Mouse (Mus musculus): ENCODE data around the gene Gng10. TPM values are rescaled to one million over a fixed set of nuclear protein-coding genes. Genes with fewer than 3 reads are reported as not detected.

Gng10 gene
- total and polyA plus RNA-seq, 3 experiments = 55.6 to 189 (median 78.6) TPM

DNA sequence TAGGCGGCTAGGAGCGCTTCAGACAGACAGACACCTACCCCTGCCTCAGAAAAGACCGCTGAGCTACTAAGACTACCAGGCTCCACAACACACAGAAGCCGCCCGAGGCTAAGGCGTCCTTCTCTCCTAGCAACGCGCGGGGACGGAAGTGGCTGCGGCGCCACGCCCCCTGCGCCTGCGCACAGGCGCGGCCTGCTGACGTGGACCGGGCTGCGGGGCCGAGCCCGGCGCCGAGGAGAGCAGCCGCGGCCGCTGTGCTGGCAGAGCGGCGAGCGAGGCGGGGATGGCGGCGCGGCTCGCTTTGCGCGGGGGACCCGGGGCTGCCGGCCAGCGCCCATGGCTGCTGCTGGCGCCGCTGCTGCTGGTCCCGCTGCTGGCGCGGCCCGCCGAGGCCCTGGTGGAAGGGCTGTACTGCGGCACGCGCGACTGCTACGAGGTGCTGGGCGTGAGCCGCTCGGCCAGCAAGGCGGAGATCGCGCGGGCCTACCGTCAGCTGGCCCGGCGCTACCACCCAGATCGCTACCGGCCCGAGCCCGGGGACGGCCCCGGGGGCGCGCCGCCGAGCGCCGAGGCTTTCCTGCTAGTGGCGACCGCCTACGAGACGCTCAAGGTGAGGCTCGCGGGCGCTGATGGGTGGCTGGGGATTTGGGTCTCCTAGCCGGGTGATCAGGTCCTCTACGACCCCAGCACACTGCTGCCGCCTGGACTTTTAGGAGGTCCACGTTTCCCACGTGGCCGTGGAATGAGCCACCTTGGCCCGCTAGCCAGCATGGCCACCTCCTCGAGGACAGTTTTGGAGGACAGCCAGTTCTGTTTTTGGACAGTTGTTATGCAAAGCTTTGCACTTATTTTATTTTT, 31.7 kb upstream of the Gng10 start, which contains the start of gene Gm20503:
Gene Gm20503, plus strand, starts transcription at position 263 of the 858 bp plus-strand sequence.
- H3K27me3 ChIP-seq (replicated peaks) = no peaks in the 10 kb centered on the region
- no peaks in the 10 kb centered on the region for H3K36me3 ChIP-seq (replicated peaks in 1 of 2; ENCODE audit: control insufficient read depth in 1 of 2, insufficient read depth in 1 of 2, low read length in 1 of 2)
- peak within 1 kb of the TSS; percentile 79 for H3K4me2 ChIP-seq (ENCODE audit: insufficient read depth, low read depth, poor library complexity, severe bottlenecking)
- H3K27ac ChIP-seq (ENCODE audit: insufficient read depth, low read depth) = 0 out of 2 replicates have a peak within 1 kb of the TSS, but pooled peaks have one; percentile 14
- dilution Hi-C loops (cut with MboI; ENCODE audit: extremely low pct_ligation_motif_present, extremely low pct_unique_long_range_greater_than_20kb, low sequenced_read_pairs) (no loop called here), in situ Hi-C loops (cut with MboI; ENCODE audit: low pct_ligation_motif_present, low pct_unique_long_range_greater_than_20kb, low sequenced_read_pairs) (no loop called here)
- peaks cover 10% of the 10 kb centered on the region for H3K79me2 ChIP-seq (replicated peaks; ENCODE audit: control insufficient read depth, extremely low read depth, insufficient read depth, poor library complexity, severe bottlenecking)
- H3K9ac ChIP-seq (ENCODE audit: insufficient read depth, low read depth) = peak within 1 kb of the TSS; percentile 92
- H3K9me3 ChIP-seq (replicated peaks; ENCODE audit: low read length) = no peaks in the 10 kb centered on the region
- H3K4me1 ChIP-seq (ENCODE audit: control insufficient read depth in 1 of 2, insufficient read depth in 2 of 2) = peaks cover 10 to 50% of the 10 kb centered on the region in 2 experiments
- H3K4me3 ChIP-seq (replicated peaks in 1 of 3; ENCODE audit: low read depth in 2 of 3, low read length in 2 of 3, poor library complexity in 1 of 3) = peak within 1 kb of the TSS; percentile 79 to 96 (median 93)
- TF ChIP-seq POLR2AphosphoS2 (IDR thresholded peaks at IDR 0.05; ENCODE audit: low read depth, low read length) = no peak
- TF ChIP-seq ZMIZ1 (IDR thresholded peaks at IDR 0.05; ENCODE audit: low read depth, low read length) = peak; percentile 62; the same call in 1 of the 2 replicates
- TF ChIP-seq BHLHE40 (IDR thresholded peaks at IDR 0.05; ENCODE audit: low read depth, low read length) = peak; percentile 36; the same call in 1 of the 2 replicates
- peak; percentile 85 for TF ChIP-seq POLR2A (IDR thresholded peaks at IDR 0.05; ENCODE audit: low read depth, low read length)
- TF ChIP-seq CTCF (conservative IDR thresholded peaks at IDR 0.05 in 1 of 2, IDR thresholded peaks at IDR 0.05 in 1 of 2; ENCODE audit: low read depth in 2 of 2, low read length in 2 of 2) = no peak
- TF ChIP-seq USF1 (IDR thresholded peaks at IDR 0.05; ENCODE audit: low read depth, low read length) = no peak
- TF ChIP-seq ELF1 (IDR thresholded peaks at IDR 0.05; ENCODE audit: low read depth, low read length) = peak; percentile 93
- peak; percentile 72 for TF ChIP-seq HCFC1 (IDR thresholded peaks at IDR 0.05; ENCODE audit: low read depth, low read length)
- 0 out of 2 replicates have a peak, but pooled peaks have one; percentile 10 for TF ChIP-seq IRF4 (IDR thresholded peaks at IDR 0.05; ENCODE audit: low read depth, low read length)
- TF ChIP-seq MYC (IDR thresholded peaks at IDR 0.05; ENCODE audit: low read depth, low read length) = no peak
- TF ChIP-seq UBTF (IDR thresholded peaks at IDR 0.05; ENCODE audit: low read depth, low read length) = peak; percentile 80; the same call in 1 of the 2 replicates
- no peak for TF ChIP-seq USF2 (conservative IDR thresholded peaks at IDR 0.05; ENCODE audit: low read depth, low read length)
- peak; percentile 96 for TF ChIP-seq MXI1 (IDR thresholded peaks at IDR 0.05; ENCODE audit: low read depth, low read length)
- TF ChIP-seq CHD1 (IDR thresholded peaks at IDR 0.05; ENCODE audit: low read depth, low read length) = no peak
- peak; percentile 97 for TF ChIP-seq NRF1 (IDR thresholded peaks at IDR 0.05; ENCODE audit: low read depth, low read length)
- no peak for TF ChIP-seq ZNF384 (IDR thresholded peaks at IDR 0.05; ENCODE audit: low read depth, low read length)
- peak; percentile 86 for TF ChIP-seq NELFE (IDR thresholded peaks at IDR 0.05; ENCODE audit: low read depth, low read length)
- TF ChIP-seq MAX (IDR thresholded peaks at IDR 0.05; ENCODE audit: low read length) = peak; percentile 60
- TF ChIP-seq MAFK (IDR thresholded peaks at IDR 0.05; ENCODE audit: insufficient replicate concordance, low read length) = no peak
- peak; percentile 40; the same call in 1 of the 2 replicates for TF ChIP-seq MEF2A (IDR thresholded peaks at IDR 0.05; ENCODE audit: borderline replicate concordance, low read depth, low read length)
- TF ChIP-seq SIN3A (IDR thresholded peaks at IDR 0.05; ENCODE audit: low read length) = peak; percentile 98
- TF ChIP-seq TCF12 (IDR thresholded peaks at IDR 0.05; ENCODE audit: low read depth, low read length) = peak; percentile 81; the same call in 1 of the 2 replicates
- DNase-seq (ENCODE audit: extremely low read depth) = peak; percentile 81
